Mouse (Mus musculus): Measurements from ENCODE around the gene Zfp420.
"Not testable (repeated sequence)": the region's sequence is repeated elsewhere in the genome, so short reads cannot be mapped to it uniquely, and the experiment has no call there.

Zfp420 gene

DNA sequence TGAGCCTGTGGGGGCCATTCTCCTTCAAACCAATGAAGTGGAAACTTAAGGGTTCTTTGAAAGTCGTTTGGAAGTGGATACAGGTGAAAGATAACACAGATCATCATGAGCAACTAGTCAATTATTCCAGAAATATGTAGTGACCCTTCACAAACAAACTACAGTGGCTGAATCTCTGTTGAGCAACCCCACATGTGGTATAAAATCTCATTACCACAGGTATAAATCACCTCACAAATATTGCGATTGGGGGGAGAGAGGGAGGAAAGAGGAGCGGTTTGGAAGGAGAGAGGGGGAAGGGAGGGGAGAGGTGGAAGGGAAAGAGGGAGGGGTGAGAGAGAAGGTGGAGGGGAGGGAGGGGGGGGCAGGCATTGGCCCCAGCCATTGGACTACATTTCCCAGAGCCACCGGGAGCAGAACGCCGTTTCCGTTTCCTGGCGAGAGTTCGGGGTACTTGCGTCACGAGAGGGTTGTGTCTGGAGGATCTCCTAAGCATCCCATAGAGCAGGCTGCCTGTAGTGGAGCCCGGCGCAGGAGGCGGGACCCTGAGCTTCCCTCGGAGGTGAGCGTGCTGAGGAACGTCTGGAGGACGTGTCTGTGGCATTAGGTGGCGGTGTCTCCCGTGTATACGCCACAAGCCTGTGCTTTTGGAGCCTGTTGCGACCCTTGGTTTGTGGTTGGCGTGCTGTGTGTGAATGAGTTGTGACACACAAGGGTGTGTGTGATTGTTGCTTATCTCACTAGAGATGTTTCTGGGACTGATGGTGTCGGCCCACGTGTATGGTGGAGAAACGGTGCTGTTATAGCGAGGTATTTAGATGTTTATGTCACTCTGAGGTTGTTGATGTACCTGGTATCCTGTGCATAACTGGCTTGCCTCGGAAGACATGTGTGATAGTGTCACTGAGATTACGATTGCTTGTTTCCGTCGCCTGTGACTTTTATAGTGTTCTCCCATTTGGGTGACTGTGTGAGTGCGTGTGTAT, at the start of gene Zfp420:
Zfp420 (plus strand) TSS at position 448 of the 986 bp plus-strand sequence.
- peak; percentile 100 for ATAC-seq (ENCODE audit: low TSS enrichment)

GRCm38 (mm10) chr7:29812244-29812643, 47.5 kb upstream of the Zfp420 start:
- no peak for ATAC-seq (ENCODE audit: low TSS enrichment)

- ATAC-seq (ENCODE audit: low TSS enrichment): no peak
These were observed 45.4 kb upstream of the Zfp420 start for GRCm38 (mm10) chr7:29814381-29814780.

GRCm38 (mm10) chr7:29815061-29815784, 44.6 kb upstream of the Zfp420 start:
- peak; percentile 2 for ATAC-seq (ENCODE audit: low TSS enrichment)

DNA sequence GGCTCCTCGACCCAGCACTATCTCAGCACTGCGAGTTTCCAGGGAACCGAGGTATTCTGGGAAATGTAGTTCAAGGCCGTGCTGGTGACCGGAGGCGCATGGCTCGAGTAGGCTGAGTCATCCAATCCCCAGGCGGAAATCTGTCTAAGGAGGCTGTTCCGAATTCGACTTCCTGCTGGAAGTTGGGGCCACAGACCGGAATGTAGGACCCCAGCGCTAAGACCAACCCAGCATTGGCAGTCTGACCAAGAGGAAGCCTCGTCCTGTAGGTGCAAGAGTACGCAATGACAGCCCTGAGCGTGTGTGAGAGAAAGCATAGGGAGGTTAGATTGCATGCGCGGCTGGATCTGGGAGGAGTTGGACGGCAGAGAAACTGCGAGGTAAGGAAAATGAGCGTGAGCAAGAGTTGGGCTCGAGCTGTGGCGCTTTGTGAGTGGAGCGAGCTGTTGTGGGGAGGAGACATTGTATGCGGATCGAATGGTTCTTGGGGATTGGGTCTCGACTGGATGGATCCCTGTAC, 43.8 kb upstream of the Zfp420 start, which contains the start of gene Zfp790:
Zfp790 (plus strand) TSS at position 205 of the 520 bp plus-strand sequence.
- ATAC-seq (ENCODE audit: low TSS enrichment): peak; percentile 94

- ATAC-seq (ENCODE audit: low TSS enrichment): peak; percentile 72
These were observed 41.0 kb upstream of the Zfp420 start for GRCm38 (mm10) chr7:29818619-29819254.

DNA sequence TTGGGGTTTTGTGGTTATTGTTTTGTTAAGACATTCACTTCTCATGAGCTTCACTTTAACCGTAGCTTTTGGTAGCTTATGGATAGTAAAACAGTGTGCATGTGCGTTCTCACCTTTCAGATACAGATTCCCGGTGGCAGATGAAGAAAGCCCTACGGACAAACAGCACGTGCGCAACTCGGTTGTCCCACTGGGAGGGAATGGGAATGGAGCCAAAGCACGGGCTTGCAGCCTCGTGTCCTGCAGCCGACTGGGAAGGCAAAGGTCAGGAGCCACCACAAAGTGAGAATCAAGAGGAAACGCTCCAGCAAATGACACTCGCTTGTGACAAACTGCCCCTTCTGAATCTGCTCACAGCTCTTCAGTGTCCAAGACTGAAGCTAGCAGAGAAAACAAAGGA, 31.8 kb upstream of the Zfp420 start:
- ATAC-seq (ENCODE audit: low TSS enrichment): no peak

- ATAC-seq (ENCODE audit: low TSS enrichment): no peak
These were observed 30.0 kb upstream of the Zfp420 start for GRCm38 (mm10) chr7:29829804-29830203.

DNA sequence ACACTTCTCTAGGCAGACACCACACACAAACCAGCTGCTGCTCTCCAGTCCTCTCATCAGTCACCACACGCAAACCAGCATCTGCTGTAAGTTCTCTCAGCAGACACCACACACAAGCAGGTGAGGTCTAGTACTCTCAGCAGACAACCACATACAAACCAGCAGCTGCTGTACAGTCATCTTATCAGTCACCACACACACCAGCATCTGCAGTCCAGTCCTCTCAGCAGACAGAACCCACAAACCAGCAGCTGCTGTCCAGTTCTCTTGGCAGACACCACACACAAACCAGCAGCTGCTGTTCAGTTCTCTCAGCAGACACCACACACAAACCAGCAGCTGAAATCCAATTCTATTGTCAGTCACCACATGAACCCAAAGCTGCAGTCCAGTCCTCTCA, 23.0 kb upstream of the Zfp420 start:
- no peak for ATAC-seq (ENCODE audit: low TSS enrichment)

GRCm38 (mm10) chr7:29839256-29839655, 20.5 kb upstream of the Zfp420 start:
- no peak for ATAC-seq (ENCODE audit: low TSS enrichment)

- ATAC-seq (ENCODE audit: low TSS enrichment): no peak
These were observed 17.7 kb upstream of the Zfp420 start for GRCm38 (mm10) chr7:29842105-29842504.

DNA sequence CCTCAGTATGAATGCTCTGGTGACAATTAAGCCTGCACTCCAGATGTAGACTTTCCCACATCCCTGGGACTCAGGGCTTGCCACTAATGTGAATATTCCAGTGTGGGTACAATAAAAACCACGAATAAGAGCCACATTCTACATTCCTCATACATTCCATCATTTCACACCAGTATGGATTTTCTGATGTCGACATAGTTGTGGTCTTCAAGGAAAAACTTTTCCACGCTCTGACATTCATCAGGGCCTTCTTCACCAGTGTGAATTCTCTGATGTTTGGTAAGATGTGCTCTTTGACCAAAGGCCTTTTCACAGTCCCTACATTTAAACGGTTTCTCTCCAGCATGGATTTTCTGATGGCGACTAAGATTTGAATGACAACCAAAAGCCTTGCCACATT, 15.2 kb upstream of the Zfp420 start:
- no peak for ATAC-seq (ENCODE audit: low TSS enrichment)

DNA sequence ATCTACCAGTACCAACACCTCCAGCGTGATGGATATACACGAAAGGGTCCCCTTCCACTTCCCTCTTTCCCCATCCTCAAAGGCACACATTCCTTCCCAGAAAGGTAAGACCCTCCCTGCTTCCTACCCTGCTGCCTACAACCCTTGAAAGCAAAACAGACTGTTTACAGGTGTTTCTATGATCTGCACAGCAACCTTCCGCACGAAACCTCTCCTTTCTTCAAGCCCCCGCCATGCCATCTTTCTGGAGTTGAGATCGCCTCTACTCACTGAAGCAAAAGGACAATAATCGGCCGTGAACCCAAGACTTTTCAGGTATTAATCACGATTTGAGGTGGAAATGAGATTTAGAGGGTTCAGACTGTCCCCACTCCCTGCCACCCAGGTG, 7.0 kb upstream of the Zfp420 start:
- 0 out of 2 replicates have a peak, but pooled peaks have one; percentile 9 for ATAC-seq (ENCODE audit: low TSS enrichment)

GRCm38 (mm10) chr7:29853219-29853842, 6.4 kb upstream of the Zfp420 start, which contains the start of gene Zfp940:
Zfp940 (minus strand) TSS chr7:29853669.
- peak; percentile 99 for ATAC-seq (ENCODE audit: low TSS enrichment)

- no peak for ATAC-seq (ENCODE audit: low TSS enrichment)
These were observed 1.9 kb downstream of the Zfp420 start for GRCm38 (mm10) chr7:29861660-29862059.

GRCm38 (mm10) chr7:29874256-29874655, 14.5 kb downstream of the Zfp420 start:
- ATAC-seq (ENCODE audit: low TSS enrichment): no peak

DNA sequence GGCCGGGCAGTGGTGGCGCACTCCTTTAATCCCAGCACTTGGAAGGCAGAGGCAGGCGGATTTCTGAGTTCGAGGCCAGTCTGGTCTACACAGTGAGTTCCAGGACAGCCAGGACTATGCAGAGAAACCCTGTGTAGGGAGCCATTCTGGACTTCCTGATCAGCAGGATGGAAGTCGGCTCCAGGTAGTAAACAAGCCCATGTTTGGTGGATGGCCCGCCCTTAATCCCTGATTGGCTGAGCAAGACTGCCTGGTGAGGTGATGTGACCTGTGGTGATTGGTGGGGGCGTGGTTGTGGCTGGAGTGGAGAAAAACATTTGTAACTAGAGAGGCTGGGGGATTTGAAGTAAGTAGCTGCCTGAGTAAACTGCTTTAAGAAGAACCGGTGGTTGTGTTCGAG, 17.8 kb downstream of the Zfp420 start:
- ATAC-seq (ENCODE audit: low TSS enrichment): not testable (repeated sequence)

DNA sequence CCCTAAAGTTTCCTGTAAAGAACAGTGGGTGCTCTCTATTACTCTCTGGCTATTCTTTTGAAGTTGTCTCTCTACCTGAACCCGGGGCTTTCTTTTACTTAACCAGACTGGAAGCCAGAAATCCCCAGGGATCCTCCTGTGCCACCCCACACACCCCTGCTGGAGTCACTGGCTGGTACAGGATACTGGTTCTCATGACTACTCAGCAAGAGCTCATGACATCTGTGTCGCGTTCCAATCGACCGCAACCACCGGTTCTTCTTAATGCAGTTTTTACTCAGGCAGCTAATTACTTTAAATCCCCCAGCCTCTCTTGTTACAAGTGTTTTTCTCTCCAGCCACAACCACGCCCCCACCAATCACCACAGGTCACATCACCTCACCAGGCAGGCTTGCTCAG, 20.3 kb downstream of the Zfp420 start:
- ATAC-seq (ENCODE audit: low TSS enrichment): no peak

DNA sequence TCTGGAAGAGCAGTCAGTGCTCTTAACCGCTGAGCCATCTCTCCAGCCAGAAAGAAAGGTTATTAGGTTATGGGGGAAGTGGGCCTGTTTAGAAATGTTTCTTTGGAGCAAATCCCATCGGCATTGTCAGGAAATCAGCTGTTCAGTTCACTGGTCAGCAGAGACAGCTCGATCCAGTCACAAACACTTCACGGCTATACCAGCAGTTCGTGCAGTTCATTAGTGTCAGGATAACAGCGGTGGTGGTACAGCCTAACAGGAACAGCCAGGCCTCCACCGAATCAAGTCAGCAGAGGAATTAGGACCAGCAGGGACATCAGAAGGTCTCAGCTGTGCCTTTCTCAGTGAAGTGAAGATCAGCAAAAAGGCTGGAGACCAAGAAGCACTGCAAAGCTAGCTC, 21.1 kb downstream of the Zfp420 start:
- ATAC-seq (ENCODE audit: low TSS enrichment): no peak

DNA sequence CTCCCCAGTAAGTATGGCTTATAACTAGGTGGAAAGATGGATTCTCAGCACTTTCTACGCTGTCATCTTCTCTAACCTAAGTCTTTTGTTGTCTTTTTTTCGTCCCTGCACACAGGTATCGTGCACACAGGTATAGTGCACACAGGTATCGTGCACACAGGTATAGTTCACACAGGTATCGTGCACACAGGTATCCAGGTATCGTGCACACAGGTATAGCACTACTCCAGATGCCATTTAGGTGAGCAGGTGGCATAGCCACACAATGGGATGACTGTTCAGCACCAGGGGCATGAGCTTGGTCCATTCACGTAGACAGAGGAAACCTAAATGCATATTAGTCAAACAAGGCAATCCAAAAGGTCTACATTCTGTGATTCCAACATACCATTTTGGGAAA, 30.7 kb downstream of the Zfp420 start:
- no peak for ATAC-seq (ENCODE audit: low TSS enrichment)

DNA sequence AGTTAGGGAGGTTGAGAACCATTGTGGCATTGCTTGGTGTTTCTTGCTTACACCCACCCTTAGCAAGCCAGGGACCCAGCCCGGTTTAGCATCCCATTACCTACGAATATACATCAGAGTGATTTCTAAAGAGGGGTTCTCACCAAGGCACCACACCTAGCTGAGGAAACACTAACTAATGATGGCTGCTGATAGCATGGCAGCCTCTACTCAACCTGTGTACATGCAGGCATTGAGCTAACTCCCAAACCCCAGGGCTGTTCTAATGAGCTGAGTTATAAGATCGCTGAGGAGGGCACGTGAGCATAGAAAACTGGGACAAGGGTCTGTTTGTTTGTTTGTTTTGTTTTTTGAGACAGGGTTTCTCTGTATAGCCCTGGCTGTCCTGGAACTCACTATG, 33.0 kb downstream of the Zfp420 start:
- no peak for ATAC-seq (ENCODE audit: low TSS enrichment)
